Mouse (Mus musculus): ENCODE measurements at regions not wholly inside any gene's neighbourhood (a gene's known extent, or its start where the extent isn't known, plus 50 kb on each side); places are given as distances from the start of the nearest gene placed in this dataset.

DNA sequence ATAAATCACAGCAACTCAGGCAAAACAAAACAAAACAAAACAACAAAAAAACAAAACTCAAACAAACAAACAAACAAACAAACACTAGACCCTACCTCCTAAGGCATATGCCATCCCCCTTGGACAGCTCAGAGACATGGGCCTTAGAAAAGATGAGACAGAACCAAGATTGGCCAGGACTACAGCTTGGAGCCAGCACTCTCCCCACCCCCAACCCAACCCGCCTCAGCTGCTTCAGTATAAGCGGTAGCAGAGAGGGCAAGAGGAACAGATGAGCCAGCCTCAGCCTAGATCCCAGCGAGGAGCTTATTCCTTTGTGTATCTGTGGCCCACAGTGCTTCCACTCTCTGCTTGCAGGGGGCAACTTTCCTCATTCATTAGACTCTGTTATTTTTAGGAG, 105.2 kb upstream of the Ywhaq start:
- TF ChIP-seq CTCF (IDR thresholded peaks at IDR 0.05; ENCODE audit: low read depth, low read length) (no peak), POLR2A (IDR thresholded peaks at IDR 0.05; ENCODE audit: borderline replicate concordance, low read depth, low read length) (no peak)

Data from bone marrow macrophage, adult 2 months (primary cell).